Mouse (Mus musculus) testis, adult 2 months (tissue): Measurements from ENCODE around the gene Wnt7a. TPM values are rescaled to one million over a fixed set of nuclear protein-coding genes. Genes with fewer than 3 reads are reported as not detected.

Experiments
- H3K27ac ChIP-seq: fragments of 200-500 bp; 2 replicates; pipeline ENCODE4 v1.5.1; 2012; ENCODE audit warnings: low read depth, low read length; ENCODE audit not compliant: control insufficient read depth, insufficient read depth
- H3K27me3 ChIP-seq: fragments of 200-500 bp; 2 replicates; pipeline ENCODE4 v1.6.1; 2012; ENCODE audit warnings: mild to moderate bottlenecking, low read length, moderate library complexity; ENCODE audit not compliant: control insufficient read depth, insufficient read depth
- H3K36me3 ChIP-seq: fragments of 200-500 bp; 2 replicates; pipeline ENCODE4 v1.6.1; 2012; ENCODE audit warnings: mild to moderate bottlenecking, low read length; ENCODE audit not compliant: control insufficient read depth, insufficient read depth
- H3K4me1 ChIP-seq: fragments of 200-500 bp; 2 replicates; pipeline ENCODE4 v1.6.1; 2012; ENCODE audit warnings: low read length; ENCODE audit not compliant: control insufficient read depth, insufficient read depth
- H3K4me3 ChIP-seq: fragments of 200-500 bp; 2 replicates; pipeline ENCODE4 v1.5.1; 2012; ENCODE audit warnings: low read depth, mild to moderate bottlenecking, low read length, moderate library complexity, mixed read lengths; ENCODE audit not compliant: control insufficient read depth
- CTCF ChIP-seq: fragments of 200-500 bp; IDR thresholded peaks from 2 replicates; pipeline ENCODE4 v1.5.1; 2012; ENCODE audit warnings: low read depth, mild to moderate bottlenecking, inconsistent platforms, low read length, moderate library complexity; ENCODE audit not compliant: control insufficient read depth, insufficient read depth, insufficient replicate concordance
- POLR2A ChIP-seq: fragments of 200-500 bp; IDR thresholded peaks from 2 replicates; pipeline ENCODE4 v1.6.1; 2012; ENCODE audit warnings: low read depth, mild to moderate bottlenecking, inconsistent platforms, low read length, moderate library complexity; ENCODE audit not compliant: control insufficient read depth
- polyA plus RNA-seq: library from polyadenylated mRNA; depleted of rRNA; stranded (reverse); fragments of >200 nt; gene quantifications from 2 replicates; pipeline ENCODE4 v1.2.3, GENCODE M21; 2012

Wnt7a gene
- polyA plus RNA-seq, 1 experiment: 1.1 TPM

GRCm38 (mm10) chr6:91384415-91384814, 26.7 kb downstream of the Wnt7a start:
- Histone ChIP-seq H3K27me3 (no peaks in the 10 kb centered on the region), H3K4me3 (no peak overlapping the region), H3K27ac (no peak overlapping the region), H3K36me3 (no peaks in the 10 kb centered on the region), H3K4me1 (no peaks in the 10 kb centered on the region)
- TF ChIP-seq POLR2A: no peak
- no peak for TF ChIP-seq CTCF

DNA sequence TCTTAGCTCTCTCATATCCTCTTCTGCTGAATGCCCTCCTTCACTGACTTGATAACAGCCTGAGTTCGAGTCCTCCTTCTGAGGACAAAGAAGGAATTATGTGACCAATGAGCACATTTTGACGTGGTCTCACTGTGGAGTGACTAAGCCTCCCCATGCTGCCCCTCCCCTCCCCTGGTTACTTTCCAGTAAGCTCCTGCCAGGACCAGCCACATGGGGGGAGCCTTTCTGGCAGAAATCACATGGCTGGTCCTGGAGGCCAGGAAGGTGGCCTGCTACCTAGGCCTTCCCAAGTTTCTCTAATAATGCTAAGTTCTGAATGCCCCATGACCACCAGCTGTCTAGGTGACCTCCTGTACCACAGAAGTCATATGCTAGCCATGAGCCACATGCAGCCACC, 27.3 kb downstream of the Wnt7a start:
- no peaks in the 10 kb centered on the region for H3K27me3 ChIP-seq
- no peaks in the 10 kb centered on the region for H3K4me1 ChIP-seq
- no peak overlapping the region for H3K27ac ChIP-seq
- H3K36me3 ChIP-seq: no peaks in the 10 kb centered on the region
- H3K4me3 ChIP-seq: no peak overlapping the region
- no peak for TF ChIP-seq CTCF

GRCm38 (mm10) chr6:91383303-91383702, 27.9 kb downstream of the Wnt7a start:
- Histone ChIP-seq H3K36me3 (no peaks in the 10 kb centered on the region), H3K4me3 (no peak overlapping the region), H3K4me1 (no peaks in the 10 kb centered on the region), H3K27ac (no peak overlapping the region), H3K27me3 (no peaks in the 10 kb centered on the region)
- TF ChIP-seq POLR2A (no peak), CTCF (no peak)

- H3K27me3 ChIP-seq: no peaks in the 10 kb centered on the region
- no peak for TF ChIP-seq POLR2A
- TF ChIP-seq CTCF: no peak
- H3K36me3 ChIP-seq: no peaks in the 10 kb centered on the region
- H3K4me3 ChIP-seq: no peak overlapping the region
- no peaks in the 10 kb centered on the region for H3K4me1 ChIP-seq
- H3K27ac ChIP-seq: no peak overlapping the region
Observed at GRCm38 (mm10) chr6:91379871-91380270, 31.3 kb downstream of the Wnt7a start.

GRCm38 (mm10) chr6:91379266-91379665, 31.9 kb downstream of the Wnt7a start:
- Histone ChIP-seq H3K4me3 (no peak overlapping the region), H3K27ac (no peak overlapping the region), H3K4me1 (no peaks in the 10 kb centered on the region), H3K36me3 (no peaks in the 10 kb centered on the region), H3K27me3 (no peaks in the 10 kb centered on the region)
- no peak for TF ChIP-seq CTCF
- no peak for TF ChIP-seq POLR2A

DNA sequence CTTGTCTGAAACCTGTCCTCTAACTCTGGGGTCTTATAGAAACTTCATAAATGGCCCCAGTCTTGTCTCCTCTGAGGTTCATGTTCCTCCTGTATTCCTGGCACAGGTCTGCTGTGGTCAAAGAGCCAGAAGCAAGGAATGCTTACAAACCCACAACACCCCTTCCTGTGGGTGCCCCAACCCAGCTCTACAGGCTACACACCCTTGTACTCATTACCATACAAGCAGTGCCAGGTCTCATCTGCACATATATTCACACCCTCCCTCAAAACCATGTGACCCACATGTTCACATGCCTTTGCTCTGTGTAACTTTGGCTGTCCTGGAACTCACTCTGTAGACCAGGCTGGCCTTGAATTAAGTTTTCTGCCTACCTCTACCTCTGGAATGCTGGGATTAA, 38.2 kb downstream of the Wnt7a start:
- Histone ChIP-seq H3K27ac (no peak overlapping the region), H3K27me3 (no peaks in the 10 kb centered on the region), H3K4me1 (no peaks in the 10 kb centered on the region), H3K4me3 (no peak overlapping the region), H3K36me3 (no peaks in the 10 kb centered on the region)
- TF ChIP-seq CTCF (no peak), POLR2A (no peak)

DNA sequence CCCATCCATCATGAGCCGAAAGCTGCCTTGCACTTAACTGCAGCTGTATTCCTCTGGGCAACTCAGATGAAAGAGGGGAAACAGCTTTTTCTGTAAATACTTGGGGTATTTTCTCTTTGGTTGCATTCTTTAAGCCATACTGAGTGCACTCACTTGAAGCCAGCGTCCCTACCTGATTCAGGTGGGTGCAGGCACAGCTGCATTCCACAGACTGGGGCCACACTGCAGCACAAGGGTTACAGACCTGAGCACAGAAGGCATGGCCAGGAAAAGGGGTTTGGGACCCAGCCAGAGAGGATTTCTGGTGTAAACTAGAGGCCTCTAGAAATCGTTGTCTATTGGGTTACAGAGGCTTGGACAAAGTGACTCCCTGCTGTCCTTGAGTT, 38.6 kb downstream of the Wnt7a start:
- H3K4me3 ChIP-seq: no peak overlapping the region
- TF ChIP-seq CTCF (no peak), POLR2A (no peak)
- no peak overlapping the region for H3K27ac ChIP-seq
- no peaks in the 10 kb centered on the region for H3K27me3 ChIP-seq
- H3K36me3 ChIP-seq: no peaks in the 10 kb centered on the region
- H3K4me1 ChIP-seq: no peaks in the 10 kb centered on the region

DNA sequence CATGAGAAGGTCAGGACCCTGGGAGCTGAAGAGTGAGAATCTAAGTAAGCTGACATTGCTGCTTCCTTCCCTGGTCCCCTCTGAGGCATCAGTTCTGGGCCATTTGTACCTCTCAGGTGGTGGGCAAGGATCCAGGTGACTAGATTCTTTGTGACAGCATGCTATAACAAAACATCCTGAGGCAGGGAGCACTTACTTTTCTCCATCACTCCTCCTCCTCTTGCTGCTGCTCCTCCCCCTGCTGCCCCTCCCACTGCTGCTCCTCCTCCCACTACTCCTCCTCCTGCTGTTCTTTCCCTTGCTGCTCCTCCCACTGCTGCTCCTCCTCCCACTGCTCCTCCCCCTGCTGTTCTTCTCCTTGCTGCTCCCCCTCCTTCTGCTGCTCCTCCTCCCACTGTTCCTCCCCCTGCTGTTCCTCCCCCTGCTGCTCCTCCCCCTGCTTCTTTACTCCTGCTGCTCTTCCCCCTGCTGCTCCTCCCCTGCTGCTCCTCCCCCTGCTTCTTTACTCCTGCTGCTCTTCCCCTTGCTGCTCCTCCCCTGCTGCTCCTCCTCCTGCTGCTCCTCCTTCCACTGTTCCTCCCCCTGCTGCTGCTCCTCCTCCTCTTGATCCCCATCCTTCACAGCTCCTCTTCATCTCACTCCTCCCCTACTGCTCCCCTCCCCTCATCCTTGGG, 39.1 kb downstream of the Wnt7a start:
- no peak overlapping the region for H3K27ac ChIP-seq
- TF ChIP-seq POLR2A (no peak), CTCF (no peak)
- no peak overlapping the region for H3K4me3 ChIP-seq
- H3K27me3 ChIP-seq: no peaks in the 10 kb centered on the region
- no peaks in the 10 kb centered on the region for H3K36me3 ChIP-seq
- no peaks in the 10 kb centered on the region for H3K4me1 ChIP-seq

- Histone ChIP-seq H3K36me3 (no peaks in the 10 kb centered on the region), H3K27me3 (no peaks in the 10 kb centered on the region), H3K27ac (no peak overlapping the region), H3K4me3 (no peak overlapping the region), H3K4me1 (no peaks in the 10 kb centered on the region)
- TF ChIP-seq POLR2A (no peak), CTCF (no peak)
Observed at GRCm38 (mm10) chr6:91366781-91367180, 44.4 kb downstream of the Wnt7a start.
